ENCODE assay signal across 35 mouse cellular contexts in the genomic region with DNA sequence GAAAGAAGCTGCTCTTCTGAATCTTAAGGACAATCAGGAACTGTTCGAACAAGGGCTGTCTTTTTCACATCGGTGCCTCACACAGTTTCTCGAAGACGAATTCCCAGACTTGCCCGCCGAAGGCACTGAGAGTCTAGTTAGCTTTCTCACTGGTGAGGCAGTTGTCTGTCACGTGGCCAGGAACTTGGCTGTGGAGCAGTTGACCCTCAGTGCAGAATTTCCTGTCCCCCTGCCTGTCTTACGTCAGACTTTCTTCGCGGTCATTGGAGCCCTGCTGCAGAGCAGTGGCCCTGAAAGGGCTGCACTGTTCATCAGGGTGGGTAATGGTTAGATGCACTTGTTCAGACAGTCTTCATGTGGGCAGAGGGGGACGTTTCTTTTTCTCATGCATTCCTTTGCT.
"Had no signal": no experiment of that assay in that cellular context is flagged by ENCODE, and none has a peak within 500 bp of the region (broad histone marks: within the 10 kb centered on the region; RNA-seq: fewer than 3 reads in every experiment).

No protein-coding gene starts in this region.

- ATAC-seq: hindbrain, embryonic 16.5 days; hindbrain, postnatal 0 days; inflammation-experienced regulatory T-cells, adult 6 months; intestine, embryonic 15.5 days; intestine, embryonic 16.5 days; intestine, postnatal 0 days had no signal

- H3K9me3 ChIP-seq: heart, embryonic 12.5 days; heart, embryonic 13.5 days; heart, embryonic 15.5 days; hindbrain, embryonic 10.5 days; hindbrain, embryonic 12.5 days; hindbrain, embryonic 13.5 days; hindbrain, embryonic 15.5 days; intestine, embryonic 15.5 days; kidney, embryonic 15.5 days had no signal

- H3K9ac ChIP-seq: heart, embryonic 12.5 days; heart, embryonic 13.5 days; heart, embryonic 15.5 days; hindbrain, embryonic 12.5 days; hindbrain, embryonic 13.5 days; hindbrain, embryonic 14.5 days; hindbrain, embryonic 15.5 days; intestine, embryonic 15.5 days; kidney, embryonic 15.5 days had no signal

- H3K27me3 ChIP-seq: heart, embryonic 12.5 days; heart, embryonic 13.5 days; heart, embryonic 15.5 days; hindbrain, embryonic 12.5 days; hindbrain, embryonic 13.5 days; hindbrain, embryonic 15.5 days; intestine, embryonic 15.5 days; kidney, embryonic 15.5 days had no signal

- DNase-seq: heart, postnatal 10 days; heart, postnatal 14 days; heart, postnatal 36 days; heart, postnatal 4 days; kidney, adult 11 months; kidney, adult 18-20 months; kidney, adult 2 months; kidney, adult 8-10 months; kidney, adult 9 months; kidney, postnatal 10 days; kidney, postnatal 14 days; kidney, postnatal 25 days; kidney, postnatal 36 days; kidney, postnatal 4 days; layer of hippocampus, adult 9-11 months; layer of hippocampus, postnatal 36 days had no signal

- H3K4me1 ChIP-seq: intestine, embryonic 15.5 days had no signal

- H3K4me3 ChIP-seq: heart, embryonic 12.5 days; heart, embryonic 13.5 days; heart, embryonic 15.5 days; hindbrain, embryonic 10.5 days; hindbrain, embryonic 12.5 days; hindbrain, embryonic 13.5 days; hindbrain, embryonic 15.5 days; intestine, embryonic 15.5 days; kidney, embryonic 15.5 days; layer of hippocampus, adult 2 months; left cerebral cortex, adult 2 months had no signal

- H3K27ac ChIP-seq: heart, embryonic 13.5 days; heart, embryonic 15.5 days; hindbrain, embryonic 10.5 days; hindbrain, embryonic 12.5 days; hindbrain, embryonic 13.5 days; hindbrain, embryonic 14.5 days; hindbrain, embryonic 15.5 days; hindbrain, postnatal 0 days; intestine, embryonic 15.5 days; kidney, embryonic 15.5 days; kidney, postnatal 0 days; layer of hippocampus, adult 2 months; left cerebral cortex, adult 2 months had no signal

- H3K4me2 ChIP-seq: heart, embryonic 11.5 days; heart, embryonic 12.5 days; heart, embryonic 13.5 days; heart, embryonic 15.5 days; hindbrain, embryonic 12.5 days; hindbrain, embryonic 13.5 days; hindbrain, embryonic 14.5 days; hindbrain, embryonic 15.5 days; intestine, embryonic 15.5 days; kidney, embryonic 15.5 days had no signal
